Mouse (Mus musculus) embryo, embryonic 10.5 days (tissue): ENCODE measurements at regions not wholly inside any gene's neighbourhood (a gene's known extent, or its start where the extent isn't known, plus 50 kb on each side); places are given as distances from the start of the nearest gene placed in this dataset.
"Not testable (repeated sequence)": the region's sequence is repeated elsewhere in the genome, so short reads cannot be mapped to it uniquely, and the experiment has no call there.

Experiments used
- DNase-seq: peaks from one replicate; pipeline ENCODE4 v3.0.0-alpha.2; 2015; ENCODE audit warnings: low spot score

GRCm38 (mm10) chr8:57383746-57384320, 63.0 kb downstream of the Hand2 start:
- DNase-seq: no peak

GRCm38 (mm10) chr8:57387627-57388026, 66.8 kb downstream of the Hand2 start:
- DNase-seq: no peak

GRCm38 (mm10) chr8:57388579-57388978, 67.1 kb upstream of the Scrg1 start:
- no peak for DNase-seq

GRCm38 (mm10) chr8:57397999-57398635, 57.6 kb upstream of the Scrg1 start:
- no peak for DNase-seq

GRCm38 (mm10) chr8:57400171-57400570, 55.6 kb upstream of the Scrg1 start:
- not testable (repeated sequence) for DNase-seq

- no peak for DNase-seq
Measured at GRCm38 (mm10) chr8:57400776-57401631, 54.7 kb upstream of the Scrg1 start.

GRCm38 (mm10) chr8:57401661-57402060, 54.1 kb upstream of the Scrg1 start:
- no peak for DNase-seq

GRCm38 (mm10) chr8:57402200-57402599, 53.5 kb upstream of the Scrg1 start:
- DNase-seq: no peak

- DNase-seq: no peak
Measured at GRCm38 (mm10) chr8:57403640-57404180, 52.0 kb upstream of the Scrg1 start.

- peak; percentile 62 for DNase-seq
Measured at GRCm38 (mm10) chr8:57405277-57405817, 50.4 kb upstream of the Scrg1 start.
